Comparison of ENCODE assay signal across 21 mouse cellular contexts in the genomic region with DNA sequence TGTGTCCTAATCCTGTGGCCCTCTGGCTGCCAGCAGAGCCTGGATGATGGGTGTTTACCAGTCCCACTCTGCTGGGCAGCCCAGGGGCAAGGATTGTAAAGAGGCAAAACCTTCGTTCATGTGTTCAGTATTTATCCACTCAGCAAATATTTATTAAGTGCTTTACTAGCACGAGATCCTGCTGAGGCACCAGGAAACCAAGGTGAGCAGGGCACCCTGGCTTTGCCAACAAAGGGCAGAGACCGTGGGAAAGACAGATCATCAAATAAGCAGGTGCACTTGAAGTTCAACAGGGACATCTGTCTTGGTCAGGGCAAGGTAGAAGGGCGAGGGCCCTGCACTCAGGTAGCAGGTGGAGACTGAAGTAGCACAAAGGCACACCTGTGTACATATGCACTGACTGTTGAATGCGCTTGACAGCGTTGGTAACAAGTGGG. TPM values are rescaled to one million over a fixed set of nuclear protein-coding genes. Genes with fewer than 3 reads are reported as not detected.
DNase-seq lines count a peak whose midpoint lies in the region; ATAC-seq and TF ChIP-seq lines count a peak whose summit lies in the region.
"Had no signal": no experiment of that assay in that cellular context is flagged by ENCODE, and none has a peak within 500 bp of the region (broad histone marks: within the 10 kb centered on the region; RNA-seq: fewer than 3 reads in every experiment).

No protein-coding gene starts in this region.

- H3K27me3 ChIP-seq in liver, embryonic 15.5 days, result no peaks in the 10 kb centered on the region
- H3K27me3 ChIP-seq in liver, embryonic 12.5 days (replicated peaks), result no peaks in the 10 kb centered on the region
- no peaks in the 10 kb centered on the region for H3K27me3 ChIP-seq in stomach, embryonic 14.5 days (ENCODE audit: control insufficient read depth, insufficient read depth, low read length)
- H3K27me3 ChIP-seq: forebrain, embryonic 13.5 days had no signal

- H3K4me3 ChIP-seq in gastrocnemius, adult 2 months, result no peak overlapping the region
- H3K4me3 ChIP-seq in liver, embryonic 15.5 days (replicated peaks), result no peak overlapping the region
- no peak overlapping the region for H3K4me3 ChIP-seq in liver, embryonic 12.5 days
- H3K4me3 ChIP-seq in stomach, embryonic 14.5 days (ENCODE audit: low read depth, low read length), result no peak overlapping the region
- H3K4me3 ChIP-seq: forebrain, embryonic 13.5 days; hindbrain, embryonic 10.5 days had no signal

- peak overlapping the region; percentile 24; the same call in 1 of the 2 replicates for H3K27ac ChIP-seq in gastrocnemius, adult 2 months
- peak overlapping the region; percentile 39; the same call in 1 of the 2 replicates for H3K27ac ChIP-seq in liver, embryonic 15.5 days (replicated peaks)
- H3K27ac ChIP-seq in liver, embryonic 12.5 days, result no peak overlapping the region; the same call in 1 of the 2 replicates
- peak overlapping the region; percentile 72; the same call in 1 of the 2 replicates for H3K27ac ChIP-seq in stomach, embryonic 14.5 days (ENCODE audit: low read length)
- H3K27ac ChIP-seq: forebrain, embryonic 13.5 days; hindbrain, embryonic 10.5 days had no signal

- no peak for ATAC-seq in liver, embryonic 15.5 days (ENCODE audit: insufficient read depth)
- ATAC-seq in liver, embryonic 12.5 days, result no peak
- peak; percentile 84 for ATAC-seq in stomach, embryonic 14.5 days (ENCODE audit: insufficient number of reproducible peaks, insufficient read depth, low FRiP score, low read depth)
- ATAC-seq: forebrain, embryonic 13.5 days had no signal

- no peak for TF ChIP-seq CTCF in gastrocnemius, adult 2 months (IDR thresholded peaks at IDR 0.05)

- H3K9me3 ChIP-seq in liver, embryonic 15.5 days (replicated peaks), result no peaks in the 10 kb centered on the region
- H3K9me3 ChIP-seq in liver, embryonic 12.5 days (replicated peaks), result no peaks in the 10 kb centered on the region
- H3K9me3 ChIP-seq in stomach, embryonic 14.5 days (ENCODE audit: control insufficient read depth, low read depth, low read length), result no peaks in the 10 kb centered on the region
- H3K9me3 ChIP-seq: forebrain, embryonic 13.5 days; hindbrain, embryonic 10.5 days had no signal

- 75% methylated on average over 6 of the region's 6 CpGs for WGBS in liver, embryonic 15.5 days (ENCODE audit: insufficient replicate concordance)
- 82% methylated on average over 6 of the region's 6 CpGs for WGBS in liver, embryonic 12.5 days (ENCODE audit: insufficient replicate concordance)
- 39% methylated on average over 6 of the region's 6 CpGs for WGBS in large intestine, adult 2 months
- 53% methylated on average over 6 of the region's 6 CpGs for WGBS in stomach, embryonic 14.5 days

- peaks cover 42% of the 10 kb centered on the region for H3K4me1 ChIP-seq in liver, embryonic 15.5 days (replicated peaks)
- H3K4me1 ChIP-seq in liver, embryonic 12.5 days, result peaks cover 37% of the 10 kb centered on the region
- H3K4me1 ChIP-seq in stomach, embryonic 14.5 days (ENCODE audit: control insufficient read depth, insufficient read depth, low read length), result no peaks in the 10 kb centered on the region
- H3K4me1 ChIP-seq: forebrain, embryonic 13.5 days had no signal

- no peak overlapping the region for H3K4me2 ChIP-seq in liver, embryonic 15.5 days
- no peak overlapping the region for H3K4me2 ChIP-seq in liver, embryonic 12.5 days
- no peak overlapping the region for H3K4me2 ChIP-seq in stomach, embryonic 14.5 days (replicated peaks; ENCODE audit: low read depth, low read length)
- H3K4me2 ChIP-seq: forebrain, embryonic 13.5 days; midbrain, embryonic 11.5 days had no signal

- no peak overlapping the region for H3K9ac ChIP-seq in liver, embryonic 15.5 days
- H3K9ac ChIP-seq in liver, embryonic 12.5 days, result no peak overlapping the region
- no peak overlapping the region for H3K9ac ChIP-seq in stomach, embryonic 14.5 days (replicated peaks; ENCODE audit: low read depth, low read length)
- H3K9ac ChIP-seq: forebrain, embryonic 13.5 days had no signal

- H3K36me3 ChIP-seq in liver, embryonic 15.5 days (replicated peaks), result peaks cover 55% of the 10 kb centered on the region
- peaks cover 80% of the 10 kb centered on the region for H3K36me3 ChIP-seq in liver, embryonic 12.5 days
- H3K36me3 ChIP-seq in stomach, embryonic 14.5 days (ENCODE audit: control insufficient read depth, insufficient read depth, low read length), result peaks cover 20% of the 10 kb centered on the region

- intact Hi-C loops in gastrocnemius, adult 2 months (cut with DNase I), result no loop called here
- intact Hi-C loops in gastrocnemius, postnatal 14 days (cut with DNase I; ENCODE audit: low total_unique reads), result no loop called here

- no peak for DNase-seq in gastrocnemius, adult 2 months
- no peak for DNase-seq in gastrocnemius, postnatal 14 days
- DNase-seq in large intestine, adult 2 months (ENCODE audit: low read depth, low spot score), result peak; percentile 53
- DNase-seq in adrenal gland, adult 2 months, result no peak
- DNase-seq in adrenal gland, adult 8-10 months, result no peak
- DNase-seq: cerebellum, adult 9-10 months; embryo, embryonic 11 days; right cerebral cortex, postnatal 4 days; thymus, postnatal 36 days had no signal

RNA-seq across cellular contexts. Expression of gene Uqcr10, which starts 29.0 kb away (rescaled TPM):
- total RNA-seq in gastrocnemius, adult 2 months (2021), result 1,000 to 10,000 TPM in 1 of 2 experiments, 100 to 1,000 TPM in 1; 837 to 1,167 TPM
- 100 to 1,000 TPM; 851 to 959 TPM for total RNA-seq in gastrocnemius, postnatal 14 days (2021)
- 535 and 580 TPM in 2 replicates for polyA plus RNA-seq in liver, embryonic 15.5 days (2015; fragmentation: Nextera tagmentation; extraction: Ambion mirVana)
- polyA plus RNA-seq in liver, embryonic 12.5 days (2016; fragmentation: Nextera tagmentation; extraction: Ambion mirVana), result 698 and 713 TPM in 2 replicates
- 1,330 and 1,518 TPM in 2 replicates for polyA plus RNA-seq in large intestine, adult 2 months (2012; rRNA removed)
- 851 and 942 TPM in 2 replicates for polyA plus RNA-seq in stomach, embryonic 14.5 days (2014; fragmentation: Nextera tagmentation; extraction: Ambion mirVana)
- total RNA-seq in adrenal gland, adult 2 months (2021), result 1,000 to 10,000 TPM in 1 of 2 experiments, 100 to 1,000 TPM in 1; 942 to 1,033 TPM
- 916 and 1,226 TPM in 2 replicates for polyA plus RNA-seq in adrenal gland, adult 2 months (2012; rRNA removed)
- total RNA-seq in adrenal gland, adult 8-10 months (2022), result 100 to 1,000 TPM; 587 to 783 (median 663) TPM

RNA-seq across cellular contexts. Expression of gene Zmat5, which starts 29.3 kb away (rescaled TPM):
- 10 to 100 TPM; 23.3 to 28.5 TPM for total RNA-seq in gastrocnemius, adult 2 months (2021)
- total RNA-seq in gastrocnemius, postnatal 14 days (2021), result 10 to 100 TPM; 14.8 to 15.1 TPM
- polyA plus RNA-seq in liver, embryonic 15.5 days (2015; fragmentation: Nextera tagmentation; extraction: Ambion mirVana), result 22.4 and 22.5 TPM in 2 replicates
- 33.4 and 33.8 TPM in 2 replicates for polyA plus RNA-seq in liver, embryonic 12.5 days (2016; fragmentation: Nextera tagmentation; extraction: Ambion mirVana)
- polyA plus RNA-seq in large intestine, adult 2 months (2012; rRNA removed), result 51.7 and 52.4 TPM in 2 replicates
- polyA plus RNA-seq in stomach, embryonic 14.5 days (2014; fragmentation: Nextera tagmentation; extraction: Ambion mirVana), result 67.3 and 68.4 TPM in 2 replicates
- 10 to 100 TPM; 45.6 to 60.6 TPM for total RNA-seq in adrenal gland, adult 2 months (2021)
- 52.9 and 67.8 TPM in 2 replicates for polyA plus RNA-seq in adrenal gland, adult 2 months (2012; rRNA removed)
- 10 to 100 TPM; 46.3 to 69.2 (median 59.1) TPM for total RNA-seq in adrenal gland, adult 8-10 months (2022)

RNA-seq across cellular contexts. Expression of gene Ascc2, which starts 37.6 kb away (rescaled TPM):
- 10 to 100 TPM; 14.4 to 16.7 TPM for total RNA-seq in gastrocnemius, adult 2 months (2021)
- 10 to 100 TPM; 13.1 to 13.7 TPM for total RNA-seq in gastrocnemius, postnatal 14 days (2021)
- 17.9 and 18.4 TPM in 2 replicates for polyA plus RNA-seq in liver, embryonic 15.5 days (2015; fragmentation: Nextera tagmentation; extraction: Ambion mirVana)
- 26.7 and 27.8 TPM in 2 replicates for polyA plus RNA-seq in liver, embryonic 12.5 days (2016; fragmentation: Nextera tagmentation; extraction: Ambion mirVana)
- 16.8 and 22.7 TPM in 2 replicates for polyA plus RNA-seq in large intestine, adult 2 months (2012; rRNA removed)
- 33.8 and 35.5 TPM in 2 replicates for polyA plus RNA-seq in stomach, embryonic 14.5 days (2014; fragmentation: Nextera tagmentation; extraction: Ambion mirVana)
- 10 to 100 TPM; 46.3 to 51.5 TPM for total RNA-seq in adrenal gland, adult 2 months (2021)
- 10.7 and 12.8 TPM in 2 replicates for polyA plus RNA-seq in adrenal gland, adult 2 months (2012; rRNA removed)
- 10 to 100 TPM; 51.6 to 58.6 (median 54.9) TPM for total RNA-seq in adrenal gland, adult 8-10 months (2022)

RNA-seq across cellular contexts. Expression of gene Gm11032, which starts 55.3 kb away (rescaled TPM):
- not detected for total RNA-seq in gastrocnemius, adult 2 months (2021)
- total RNA-seq in gastrocnemius, postnatal 14 days (2021), result not detected
- not detected in 2 replicates for polyA plus RNA-seq in liver, embryonic 15.5 days (2015; fragmentation: Nextera tagmentation; extraction: Ambion mirVana)
- not detected in 2 replicates for polyA plus RNA-seq in liver, embryonic 12.5 days (2016; fragmentation: Nextera tagmentation; extraction: Ambion mirVana)
- polyA plus RNA-seq in large intestine, adult 2 months (2012; rRNA removed), result not detected in 2 replicates
- polyA plus RNA-seq in stomach, embryonic 14.5 days (2014; fragmentation: Nextera tagmentation; extraction: Ambion mirVana), result not detected in 2 replicates
- total RNA-seq in adrenal gland, adult 2 months (2021), result not detected
- not detected in 2 replicates for polyA plus RNA-seq in adrenal gland, adult 2 months (2012; rRNA removed)
- total RNA-seq in adrenal gland, adult 8-10 months (2022), result not detected
- total RNA-seq: adrenal gland, postnatal 14 days; granulocyte monocyte progenitor cell, adult 5-6 weeks; layer of hippocampus, adult 8-10 months had no signal
- polyA plus RNA-seq: forebrain, embryonic 13.5 days; heart, embryonic 14.5 days; hindbrain, embryonic 10.5 days; limb, embryonic 14.5 days; midbrain, embryonic 11.5 days; neural tube, embryonic 14.5 days had no signal
